In the genomic region with DNA sequence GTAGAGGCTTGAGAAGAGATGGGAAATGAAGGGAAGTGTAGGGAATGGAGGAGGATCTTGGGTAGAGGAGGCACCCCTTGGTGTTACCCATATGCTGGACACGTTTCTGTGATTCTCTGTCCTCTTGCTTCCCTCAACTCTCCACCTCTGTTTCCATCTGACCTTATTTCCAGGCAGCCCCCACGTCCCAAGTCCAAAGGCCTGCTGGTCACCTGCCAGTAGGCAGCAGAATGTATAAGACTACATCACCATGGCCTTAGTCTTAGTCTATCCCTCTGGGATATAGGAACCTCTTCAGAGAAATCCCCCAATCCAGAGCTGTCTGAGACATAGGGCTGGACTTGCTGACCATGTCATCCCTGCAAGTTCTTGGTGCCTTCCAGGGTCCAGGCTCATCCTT, we compare ENCODE assay signal across 23 mouse cellular contexts. TPM values are rescaled to one million over a fixed set of nuclear protein-coding genes. Genes with fewer than 3 reads are reported as not detected.
DNase-seq lines count a peak whose midpoint lies in the region; ATAC-seq and TF ChIP-seq lines count a peak whose summit lies in the region.
"Had no signal": no experiment of that assay in that cellular context is flagged by ENCODE, and none has a peak within 500 bp of the region (broad histone marks: within the 10 kb centered on the region; RNA-seq: fewer than 3 reads in every experiment).

No protein-coding gene starts in this region.

- WGBS in liver, postnatal 0 days (ENCODE audit: insufficient replicate concordance) = 46% methylated on average over 2 of the region's 2 CpGs
- WGBS in liver, embryonic 11.5 days = 54% methylated on average over 2 of the region's 2 CpGs
- WGBS in kidney, embryonic 15.5 days = 51% methylated on average over 2 of the region's 2 CpGs

- ATAC-seq in liver, postnatal 0 days = no peak
- ATAC-seq in liver, embryonic 11.5 days (replicated peaks; ENCODE audit: low FRiP score) = no peak
- no peak for ATAC-seq in kidney, embryonic 15.5 days (replicated peaks; ENCODE audit: low FRiP score)
- no peak for ATAC-seq in CD4-positive, CD25-positive, alpha-beta regulatory T cell, adult 4 months
- ATAC-seq: forebrain, embryonic 13.5 days; forebrain, postnatal 0 days had no signal

- no peak for DNase-seq in liver, postnatal 0 days
- no peak for DNase-seq in liver, embryonic 11.5 days (ENCODE audit: low spot score)
- peak; percentile 67 for DNase-seq in kidney, postnatal 14 days
- no peak for DNase-seq in urinary bladder, adult 2 months (ENCODE audit: low spot score)
- no peak for DNase-seq in heart, adult 18-20 months
- DNase-seq: adrenal gland, adult 2 months; adrenal gland, postnatal 25 days; cerebellum, adult 18-20 months; cerebellum, adult 9-11 months; cerebellum, postnatal 36 days; forebrain, postnatal 0 days; gastrocnemius, postnatal 14 days had no signal

- H3K9me3 ChIP-seq in liver, postnatal 0 days (ENCODE audit: low read length) = no peaks in the 10 kb centered on the region
- H3K9me3 ChIP-seq in liver, embryonic 11.5 days (ENCODE audit: control insufficient read depth, low read length) = no peaks in the 10 kb centered on the region
- H3K9me3 ChIP-seq in kidney, embryonic 15.5 days (replicated peaks) = no peaks in the 10 kb centered on the region
- H3K9me3 ChIP-seq: embryonic facial prominence, embryonic 10.5 days; forebrain, embryonic 13.5 days; heart, embryonic 12.5 days; hindbrain, embryonic 10.5 days had no signal

- no peak overlapping the region for H3K9ac ChIP-seq in liver, postnatal 0 days (replicated peaks)
- H3K9ac ChIP-seq in liver, embryonic 11.5 days (ENCODE audit: low read depth, low read length) = no peak overlapping the region
- no peak overlapping the region for H3K9ac ChIP-seq in kidney, embryonic 15.5 days
- H3K9ac ChIP-seq: forebrain, embryonic 13.5 days; forebrain, postnatal 0 days; heart, embryonic 12.5 days had no signal

- peaks cover 10% of the 10 kb centered on the region for H3K4me1 ChIP-seq in liver, postnatal 0 days (ENCODE audit: insufficient read depth)
- no peaks in the 10 kb centered on the region for H3K4me1 ChIP-seq in liver, embryonic 11.5 days (replicated peaks; ENCODE audit: control insufficient read depth, insufficient read depth, low read length)
- peaks cover 15% of the 10 kb centered on the region; the same call in 1 of the 2 replicates for H3K4me1 ChIP-seq in kidney, embryonic 15.5 days
- H3K4me1 ChIP-seq: embryonic facial prominence, embryonic 10.5 days; forebrain, embryonic 13.5 days; heart, embryonic 12.5 days; hindbrain, embryonic 10.5 days had no signal

- H3K36me3 ChIP-seq in liver, postnatal 0 days (replicated peaks; ENCODE audit: insufficient read depth, low read length) = no peaks in the 10 kb centered on the region
- H3K36me3 ChIP-seq in liver, embryonic 11.5 days (ENCODE audit: control insufficient read depth, insufficient read depth, low read length) = no peaks in the 10 kb centered on the region
- H3K36me3 ChIP-seq in kidney, embryonic 15.5 days = no peaks in the 10 kb centered on the region
- H3K36me3 ChIP-seq: embryonic facial prominence, embryonic 10.5 days; heart, embryonic 12.5 days; hindbrain, embryonic 10.5 days had no signal

- no peak for TF ChIP-seq EP300 in liver, postnatal 0 days (IDR thresholded peaks at IDR 0.05; ENCODE audit: low read depth)

- H3K27ac ChIP-seq in liver, postnatal 0 days (ENCODE audit: low read depth) = 0 out of 2 replicates have a peak overlapping the region, but pooled peaks have one; percentile 3
- H3K27ac ChIP-seq in liver, embryonic 11.5 days (ENCODE audit: low read depth, low read length) = no peak overlapping the region
- H3K27ac ChIP-seq in kidney, embryonic 15.5 days = peak overlapping the region; percentile 92
- H3K27ac ChIP-seq: embryonic facial prominence, embryonic 10.5 days; forebrain, embryonic 13.5 days; hindbrain, embryonic 10.5 days had no signal

- no peak for TF ChIP-seq CTCF in liver, postnatal 0 days (IDR thresholded peaks at IDR 0.05; ENCODE audit: low read depth)

- H3K27me3 ChIP-seq in liver, postnatal 0 days (ENCODE audit: insufficient read depth, low read length) = no peaks in the 10 kb centered on the region
- H3K27me3 ChIP-seq in liver, embryonic 11.5 days (replicated peaks; ENCODE audit: control insufficient read depth, insufficient read depth, low read length) = no peaks in the 10 kb centered on the region
- no peaks in the 10 kb centered on the region for H3K27me3 ChIP-seq in kidney, embryonic 15.5 days

- no peak overlapping the region for H3K4me3 ChIP-seq in liver, postnatal 0 days (ENCODE audit: low read depth, low read length)
- no peak overlapping the region for H3K4me3 ChIP-seq in liver, embryonic 11.5 days (ENCODE audit: low read depth, low read length)
- H3K4me3 ChIP-seq in kidney, embryonic 15.5 days (replicated peaks) = no peak overlapping the region
- H3K4me3 ChIP-seq: embryonic facial prominence, embryonic 10.5 days; forebrain, embryonic 13.5 days; heart, embryonic 12.5 days; hindbrain, embryonic 10.5 days had no signal

- no peak overlapping the region for H3K4me2 ChIP-seq in liver, postnatal 0 days (ENCODE audit: low read depth, low read length)
- no peak overlapping the region for H3K4me2 ChIP-seq in liver, embryonic 11.5 days
- H3K4me2 ChIP-seq in kidney, embryonic 15.5 days = no peak overlapping the region
- H3K4me2 ChIP-seq: forebrain, embryonic 13.5 days; heart, embryonic 12.5 days had no signal

RNA-seq across cellular contexts. Expression of a gene that starts 1.5 kb away (rescaled TPM):
- polyA plus RNA-seq in liver, postnatal 0 days (2015; fragmentation: Nextera tagmentation; extraction: Ambion mirVana) = not detected in 2 replicates
- polyA plus RNA-seq in liver, embryonic 11.5 days (2014; fragmentation: Nextera tagmentation; extraction: Ambion mirVana) = not detected in 2 replicates
- polyA plus RNA-seq in kidney, embryonic 15.5 days (2015; fragmentation: Nextera tagmentation; extraction: Ambion mirVana) = 19.0 and 19.2 TPM in 2 replicates
- not detected for polyA plus RNA-seq in CD4-positive, CD25-positive, alpha-beta regulatory T cell, adult 4 months (2017; shearing (Covaris generic))
- polyA plus RNA-seq in urinary bladder, adult 2 months (2012; rRNA removed) = 0.68 and 1.0 TPM in 2 replicates
- total RNA-seq in heart, adult 18-20 months (2021) = not detected
- total RNA-seq: adrenal gland, adult 2 months; adrenal gland, postnatal 25 days; ES-E14; forebrain, postnatal 0 days; heart, adult 8-10 months; heart, postnatal 25 days had no signal
- polyA plus RNA-seq: adrenal gland, adult 2 months; embryonic facial prominence, embryonic 10.5 days; embryonic facial prominence, embryonic 14.5 days; forebrain, embryonic 13.5 days; forebrain, postnatal 0 days; heart, embryonic 12.5 days; heart, embryonic 16.5 days; hindbrain, embryonic 10.5 days had no signal

RNA-seq across cellular contexts. Expression of a gene that starts 25.4 kb away (rescaled TPM):
- polyA plus RNA-seq in liver, postnatal 0 days (2015; fragmentation: Nextera tagmentation; extraction: Ambion mirVana) = 1.3 and 1.4 TPM in 2 replicates
- 0.47 and 0.84 TPM in 2 replicates for polyA plus RNA-seq in liver, embryonic 11.5 days (2014; fragmentation: Nextera tagmentation; extraction: Ambion mirVana)
- 0.78 and 1.6 TPM in 2 replicates for polyA plus RNA-seq in kidney, embryonic 15.5 days (2015; fragmentation: Nextera tagmentation; extraction: Ambion mirVana)
- not detected for polyA plus RNA-seq in CD4-positive, CD25-positive, alpha-beta regulatory T cell, adult 4 months (2017; shearing (Covaris generic))
- polyA plus RNA-seq in urinary bladder, adult 2 months (2012; rRNA removed) = 0.07 and 0.12 TPM in 2 replicates
- under 1 TPM in 1 of 2 experiments, not detected in 1; 0.28 TPM for total RNA-seq in heart, adult 18-20 months (2021)
- total RNA-seq: heart, adult 8-10 months; heart, postnatal 25 days had no signal
- polyA plus RNA-seq: heart, embryonic 12.5 days had no signal

RNA-seq across cellular contexts. Expression of a gene that starts 52.6 kb away (rescaled TPM):
- polyA plus RNA-seq in liver, postnatal 0 days (2015; fragmentation: Nextera tagmentation; extraction: Ambion mirVana) = 0.21 and 0.29 TPM in 2 replicates
- polyA plus RNA-seq in liver, embryonic 11.5 days (2014; fragmentation: Nextera tagmentation; extraction: Ambion mirVana) = 2.2 and 2.9 TPM in 2 replicates
- 6.5 and 7.3 TPM in 2 replicates for polyA plus RNA-seq in kidney, embryonic 15.5 days (2015; fragmentation: Nextera tagmentation; extraction: Ambion mirVana)
- polyA plus RNA-seq in CD4-positive, CD25-positive, alpha-beta regulatory T cell, adult 4 months (2017; shearing (Covaris generic)) = 1 to 10 TPM; 2.8 to 3.6 TPM
- 3.4 and 4.5 TPM in 2 replicates for polyA plus RNA-seq in urinary bladder, adult 2 months (2012; rRNA removed)
- under 1 TPM in 1 of 2 experiments, not detected in 1; 0.15 TPM for total RNA-seq in heart, adult 18-20 months (2021)

RNA-seq across cellular contexts. Expression of a gene that starts 53.6 kb away (rescaled TPM):
- polyA plus RNA-seq in liver, postnatal 0 days (2015; fragmentation: Nextera tagmentation; extraction: Ambion mirVana) = 6.5 and 7.0 TPM in 2 replicates
- polyA plus RNA-seq in liver, embryonic 11.5 days (2014; fragmentation: Nextera tagmentation; extraction: Ambion mirVana) = 20.4 and 21.0 TPM in 2 replicates
- polyA plus RNA-seq in kidney, embryonic 15.5 days (2015; fragmentation: Nextera tagmentation; extraction: Ambion mirVana) = 22.1 and 26.1 TPM in 2 replicates
- 10 to 100 TPM; 37.2 to 50.1 TPM for polyA plus RNA-seq in CD4-positive, CD25-positive, alpha-beta regulatory T cell, adult 4 months (2017; shearing (Covaris generic))
- 105 and 110 TPM in 2 replicates for polyA plus RNA-seq in urinary bladder, adult 2 months (2012; rRNA removed)
- total RNA-seq in heart, adult 18-20 months (2021) = 100 to 1,000 TPM; 189 to 209 TPM
